Mouse (Mus musculus) thymus, adult 2 months (tissue): ENCODE results near the gene Prkag1. TPM values are rescaled to one million over a fixed set of nuclear protein-coding genes. Genes with fewer than 3 reads are reported as not detected.

Source experiments
- DNase-seq: peaks from one replicate; pipeline ENCODE4 v3.0.0; 2021
- H3K27ac ChIP-seq: fragments of 200-500 bp; 2 replicates; pipeline ENCODE4 v1.5.1; 2012; ENCODE audit warnings: low read length, control low read depth; ENCODE audit not compliant: control insufficient read depth, insufficient read depth
- H3K27me3 ChIP-seq: fragments of 200-500 bp; 2 replicates; pipeline ENCODE4 v1.6.1; 2012; ENCODE audit warnings: mild to moderate bottlenecking, low read length, moderate library complexity, mixed read lengths; ENCODE audit not compliant: control insufficient read depth, insufficient read depth
- H3K36me3 ChIP-seq: fragments of 200-500 bp; 2 replicates; pipeline ENCODE4 v1.6.1; 2012; ENCODE audit warnings: mild to moderate bottlenecking, low read length, moderate library complexity; ENCODE audit not compliant: control insufficient read depth, insufficient read depth
- H3K4me1 ChIP-seq: fragments of 200-500 bp; replicated peaks from 2 replicates; pipeline ENCODE4 v1.6.1; 2012; ENCODE audit warnings: low read length; ENCODE audit not compliant: control insufficient read depth, insufficient read depth
- H3K4me3 ChIP-seq: fragments of 200-500 bp; 2 replicates; pipeline ENCODE4 v1.5.1; 2012; ENCODE audit warnings: mild to moderate bottlenecking, low read length, control low read depth, moderate library complexity; ENCODE audit not compliant: control insufficient read depth, insufficient read depth
- CTCF ChIP-seq: fragments of 200-500 bp; IDR thresholded peaks from 2 replicates; pipeline ENCODE4 v1.5.1; 2012; ENCODE audit warnings: mild to moderate bottlenecking, control low read depth, low read length, moderate library complexity, borderline replicate concordance; ENCODE audit not compliant: control insufficient read depth, poor library complexity, insufficient read depth; ENCODE audit errors: extremely low read depth
- POLR2A ChIP-seq: fragments of 200-500 bp; IDR thresholded peaks from 2 replicates; pipeline ENCODE4 v1.6.1; 2012; ENCODE audit warnings: mild to moderate bottlenecking, low read length, control low read depth, moderate library complexity; ENCODE audit not compliant: control insufficient read depth, poor library complexity, insufficient read depth; ENCODE audit errors: extremely low read depth
- WGBS: fragments of 180-500 bp; shearing (Covaris S2); methylation state at CpG from one replicate; pipeline ENCODE4 v1.1.7; 2018; 5-methylcytosine and 5-hydroxymethylcytosine counted together
- polyA plus RNA-seq: library from polyadenylated mRNA; depleted of rRNA; stranded (reverse); fragments of >200 nt; gene quantifications from 2 replicates; pipeline ENCODE4 v1.2.3, GENCODE M21; 2012; rRNA removed

The Prkag1 gene
- polyA plus RNA-seq, 1 experiment = 105 TPM

- 31% methylated on average over 5 of the region's 5 CpGs for WGBS
- H3K4me3 ChIP-seq = no peak overlapping the region
- peaks cover 35% of the 10 kb centered on the region for H3K4me1 ChIP-seq
- no peaks in the 10 kb centered on the region for H3K36me3 ChIP-seq
- H3K27me3 ChIP-seq = peaks cover 42% of the 10 kb centered on the region
- TF ChIP-seq POLR2A (no peak), CTCF (no peak)
- no peak for DNase-seq
- H3K27ac ChIP-seq = no peak overlapping the region
These were observed 55.8 kb downstream of the Prkag1 start for GRCm38 (mm10) chr15:98775533-98775932.

- no peak overlapping the region for H3K27ac ChIP-seq
- TF ChIP-seq CTCF (no peak), POLR2A (no peak)
- WGBS = 92% methylated on average over 15 of the region's 15 CpGs
- H3K4me1 ChIP-seq = peaks cover 35% of the 10 kb centered on the region
- peaks cover 31% of the 10 kb centered on the region for H3K27me3 ChIP-seq
- no peak overlapping the region for H3K4me3 ChIP-seq
- DNase-seq = no peak
- H3K36me3 ChIP-seq = no peaks in the 10 kb centered on the region
These were observed 57.2 kb downstream of the Prkag1 start for GRCm38 (mm10) chr15:98774096-98774495.

- H3K4me3 ChIP-seq = peak overlapping the region; percentile 57
- peak; percentile 68 for DNase-seq
- 6% methylated on average over 36 of the region's 36 CpGs for WGBS
- H3K36me3 ChIP-seq = no peaks in the 10 kb centered on the region
- peak overlapping the region; percentile 70 for H3K27ac ChIP-seq
- TF ChIP-seq CTCF = peak; percentile 13; the same call in 1 of the 2 replicates
- peak; percentile 51; the same call in 1 of the 2 replicates for TF ChIP-seq POLR2A
- H3K27me3 ChIP-seq = peaks cover 19% of the 10 kb centered on the region; the same call in 1 of the 2 replicates
- H3K4me1 ChIP-seq = peaks cover 28% of the 10 kb centered on the region
These were observed 58.7 kb downstream of the Prkag1 start for GRCm38 (mm10) chr15:98772511-98773211.

- H3K36me3 ChIP-seq = no peaks in the 10 kb centered on the region
- 12% methylated on average over 12 of the region's 12 CpGs for WGBS
- H3K4me3 ChIP-seq = peak overlapping the region; percentile 57
- H3K27ac ChIP-seq = peak overlapping the region; percentile 70
- DNase-seq = no peak
- peaks cover 22% of the 10 kb centered on the region for H3K4me1 ChIP-seq
- peaks cover 12% of the 10 kb centered on the region; the same call in 1 of the 2 replicates for H3K27me3 ChIP-seq
- no peak for TF ChIP-seq CTCF
- TF ChIP-seq POLR2A = no peak
These were observed 59.4 kb downstream of the Prkag1 start for GRCm38 (mm10) chr15:98771813-98772425.

GRCm38 (mm10) chr15:98768259-98768658 lies 63.1 kb downstream of the Prkag1 start:
- Histone ChIP-seq H3K4me1 (peaks cover 16% of the 10 kb centered on the region), H3K36me3 (no peaks in the 10 kb centered on the region)
- 93% methylated on average over 5 of the region's 5 CpGs for WGBS

GRCm38 (mm10) chr15:98765929-98766328 lies 65.4 kb downstream of the Prkag1 start:
- Histone ChIP-seq H3K27ac (no peak overlapping the region), H3K36me3 (no peaks in the 10 kb centered on the region), H3K4me3 (no peak overlapping the region), H3K27me3 (no peaks in the 10 kb centered on the region), H3K4me1 (peaks cover 17% of the 10 kb centered on the region)
- DNase-seq = no peak
- TF ChIP-seq POLR2A (no peak), CTCF (no peak)
- WGBS = 89% methylated on average over 4 of the region's 4 CpGs

More at GRCm38 (mm10) chr15:98768259-98768658, 63.1 kb downstream of the Prkag1 start:
- no peak overlapping the region for H3K27ac ChIP-seq
- no peak overlapping the region for H3K4me3 ChIP-seq
- no peak for DNase-seq
- TF ChIP-seq CTCF (no peak), POLR2A (no peak)
- H3K27me3 ChIP-seq = no peaks in the 10 kb centered on the region

Other genes with a start within 250 kb of the Prkag1 start
- gene Adcy6, start 221.4 kb downstream of the Prkag1 start, polyA plus RNA-seq = 211 and 230 TPM in 2 replicates
- gene Cacnb3, start 200.7 kb downstream of the Prkag1 start, polyA plus RNA-seq = 102 and 127 TPM in 2 replicates
- 59.7 and 65.5 TPM in 2 replicates for gene Ddx23, start 168.6 kb downstream of the Prkag1 start, polyA plus RNA-seq
- gene Rnd1, start 154.1 kb downstream of the Prkag1 start, polyA plus RNA-seq = 2.6 and 2.8 TPM in 2 replicates
- 0.04 and 0.09 TPM in 2 replicates for gene Ccdc65, start 123.3 kb downstream of the Prkag1 start, polyA plus RNA-seq
- 2.1 and 3.1 TPM in 2 replicates for gene Fkbp11, start 103.3 kb downstream of the Prkag1 start, polyA plus RNA-seq
- gene Arf3, start 68.3 kb downstream of the Prkag1 start, polyA plus RNA-seq = 165 and 182 TPM in 2 replicates
- 3.4 and 3.9 TPM in 2 replicates for gene Wnt10b, start 53.4 kb downstream of the Prkag1 start, polyA plus RNA-seq
- 0.07 and 0.22 TPM in 2 replicates for gene Wnt1, start 41.7 kb downstream of the Prkag1 start, polyA plus RNA-seq
- 0.26 and 0.65 TPM in 2 replicates for gene Ddn, start 22.0 kb downstream of the Prkag1 start, polyA plus RNA-seq
- gene Kmt2d, start 39.7 kb upstream of the Prkag1 start, polyA plus RNA-seq = 69.1 and 93.4 TPM in 2 replicates
- gene Rhebl1, start 63.0 kb upstream of the Prkag1 start, polyA plus RNA-seq = 8.0 and 9.8 TPM in 2 replicates
- gene Dhh, start 67.0 kb upstream of the Prkag1 start, polyA plus RNA-seq = 1.1 and 2.6 TPM in 2 replicates
- gene Lmbr1l, start 86.7 kb upstream of the Prkag1 start, polyA plus RNA-seq = 390 and 404 TPM in 2 replicates
- 3,866 and 5,106 TPM in 2 replicates for gene Tuba1b, start 103.0 kb upstream of the Prkag1 start, polyA plus RNA-seq
- gene Gm49450, start 122.0 kb upstream of the Prkag1 start, polyA plus RNA-seq = 82.1 and 153 TPM in 2 replicates
- 373 and 432 TPM in 2 replicates for gene Tuba1a, start 122.2 kb upstream of the Prkag1 start, polyA plus RNA-seq
- 294 and 330 TPM in 2 replicates for gene Tuba1c, start 198.4 kb upstream of the Prkag1 start, polyA plus RNA-seq
- 1.9 and 2.3 TPM in 2 replicates for gene Prph, start 223.7 kb upstream of the Prkag1 start, polyA plus RNA-seq
- 40.8 and 57.0 TPM in 2 replicates for gene Troap, start 243.1 kb upstream of the Prkag1 start, polyA plus RNA-seq